Mouse (Mus musculus): ENCODE results near the gene Cfap77. TPM values are rescaled to one million over a fixed set of nuclear protein-coding genes. Genes with fewer than 3 reads are reported as not detected.
"Not testable (repeated sequence)": the region's sequence is repeated elsewhere in the genome, so short reads cannot be mapped to it uniquely, and the experiment has no call there.

Gene Cfap77
- not detected for total RNA-seq (2021)

GRCm38 (mm10) chr2:29054991-29055390, at the start of gene Cfap77:
Gene Cfap77, minus strand, starts transcription at chr2:29055066.
- DNase-seq (ENCODE audit: low spot score) = no peak
- intact Hi-C loops (cut with DNase I) = loop anchor here (5.0 kb wide), 2 partner anchors 213 to 228 kb away; partner anchors contain the start of genes Ddx31 and Gtf3c4

GRCm38 (mm10) chr2:29102416-29103377, 47.8 kb upstream of the Cfap77 start:
- DNase-seq (ENCODE audit: low spot score); intact Hi-C loops (cut with DNase I): not testable (repeated sequence)

- DNase-seq (ENCODE audit: low spot score) = no peak
- intact Hi-C loops (cut with DNase I) = no loop called here
These were observed 46.1 kb upstream of the Cfap77 start for GRCm38 (mm10) chr2:29100822-29101534.

- no peak for DNase-seq (ENCODE audit: low spot score)
- intact Hi-C loops (cut with DNase I) = no loop called here
These were observed 44.8 kb upstream of the Cfap77 start for GRCm38 (mm10) chr2:29099646-29100045.

GRCm38 (mm10) chr2:29098786-29099185, 43.9 kb upstream of the Cfap77 start:
- intact Hi-C loops (cut with DNase I) = no loop called here
- DNase-seq (ENCODE audit: low spot score) = no peak

GRCm38 (mm10) chr2:29097955-29098354, 43.1 kb upstream of the Cfap77 start:
- intact Hi-C loops (cut with DNase I); DNase-seq (ENCODE audit: low spot score): not testable (repeated sequence)

GRCm38 (mm10) chr2:29097465-29097864, 42.6 kb upstream of the Cfap77 start:
- DNase-seq (ENCODE audit: low spot score) = no peak
- intact Hi-C loops (cut with DNase I) = no loop called here

- no peak for DNase-seq (ENCODE audit: low spot score)
- intact Hi-C loops (cut with DNase I) = no loop called here
These were observed 41.9 kb upstream of the Cfap77 start for GRCm38 (mm10) chr2:29096751-29097150.

- intact Hi-C loops (cut with DNase I) = no loop called here
- DNase-seq (ENCODE audit: low spot score) = no peak
These were observed 40.8 kb upstream of the Cfap77 start for GRCm38 (mm10) chr2:29095674-29096073.

- DNase-seq (ENCODE audit: low spot score); intact Hi-C loops (cut with DNase I): not testable (repeated sequence)
These were observed 34.4 kb upstream of the Cfap77 start for GRCm38 (mm10) chr2:29089276-29089675.

GRCm38 (mm10) chr2:29086026-29086425, 31.2 kb upstream of the Cfap77 start:
- intact Hi-C loops (cut with DNase I) = no loop called here
- DNase-seq (ENCODE audit: low spot score) = no peak

GRCm38 (mm10) chr2:29081965-29082364, 27.1 kb upstream of the Cfap77 start:
- DNase-seq (ENCODE audit: low spot score) = no peak
- intact Hi-C loops (cut with DNase I) = no loop called here

- no peak for DNase-seq (ENCODE audit: low spot score)
- intact Hi-C loops (cut with DNase I) = no loop called here
These were observed 21.4 kb upstream of the Cfap77 start for GRCm38 (mm10) chr2:29076226-29076625.

GRCm38 (mm10) chr2:29075331-29076070, 20.6 kb upstream of the Cfap77 start:
- DNase-seq (ENCODE audit: low spot score) = no peak
- intact Hi-C loops (cut with DNase I) = no loop called here

- intact Hi-C loops (cut with DNase I) = loop anchor here (5.0 kb wide), 1 partner anchor 58 kb away; no protein-coding TSS in a partner anchor
- no peak for DNase-seq (ENCODE audit: low spot score)
These were observed 19.8 kb upstream of the Cfap77 start for GRCm38 (mm10) chr2:29074676-29075075.

GRCm38 (mm10) chr2:29066410-29066809, 11.5 kb upstream of the Cfap77 start:
- no peak for DNase-seq (ENCODE audit: low spot score)
- intact Hi-C loops (cut with DNase I) = no loop called here

- DNase-seq (ENCODE audit: low spot score) = no peak
- intact Hi-C loops (cut with DNase I) = no loop called here
These were observed 10.9 kb upstream of the Cfap77 start for GRCm38 (mm10) chr2:29065796-29066195.

GRCm38 (mm10) chr2:29060135-29060597, 5.3 kb upstream of the Cfap77 start, which contains the start of gene Ttf1:
Gene Ttf1, plus strand, starts transcription at chr2:29060262.
- intact Hi-C loops (cut with DNase I) = loop anchor here (5.0 kb wide), 1 partner anchor 62 kb away; the partner anchor contains the start of gene Setx
- peak; percentile 76 for DNase-seq (ENCODE audit: low spot score)

- DNase-seq (ENCODE audit: low spot score) = no peak
- intact Hi-C loops (cut with DNase I) = loop anchor here (5.0 kb wide), 2 partner anchors 212 to 227 kb away; partner anchors contain the start of genes Ddx31 and Gtf3c4
These were observed 326 bp downstream of the Cfap77 start for GRCm38 (mm10) chr2:29054545-29054935.
